Mouse (Mus musculus) urinary bladder, postnatal 36 days (tissue): ENCODE data around the gene BC052040.

Experiments used
- DNase-seq, 2 experiments: peaks; one replicate each; pipeline ENCODE4 v3.0.0; 2022; ENCODE audit warnings: low spot score in 2 of 2, mixed read lengths in 1 of 2

Gene BC052040

DNA sequence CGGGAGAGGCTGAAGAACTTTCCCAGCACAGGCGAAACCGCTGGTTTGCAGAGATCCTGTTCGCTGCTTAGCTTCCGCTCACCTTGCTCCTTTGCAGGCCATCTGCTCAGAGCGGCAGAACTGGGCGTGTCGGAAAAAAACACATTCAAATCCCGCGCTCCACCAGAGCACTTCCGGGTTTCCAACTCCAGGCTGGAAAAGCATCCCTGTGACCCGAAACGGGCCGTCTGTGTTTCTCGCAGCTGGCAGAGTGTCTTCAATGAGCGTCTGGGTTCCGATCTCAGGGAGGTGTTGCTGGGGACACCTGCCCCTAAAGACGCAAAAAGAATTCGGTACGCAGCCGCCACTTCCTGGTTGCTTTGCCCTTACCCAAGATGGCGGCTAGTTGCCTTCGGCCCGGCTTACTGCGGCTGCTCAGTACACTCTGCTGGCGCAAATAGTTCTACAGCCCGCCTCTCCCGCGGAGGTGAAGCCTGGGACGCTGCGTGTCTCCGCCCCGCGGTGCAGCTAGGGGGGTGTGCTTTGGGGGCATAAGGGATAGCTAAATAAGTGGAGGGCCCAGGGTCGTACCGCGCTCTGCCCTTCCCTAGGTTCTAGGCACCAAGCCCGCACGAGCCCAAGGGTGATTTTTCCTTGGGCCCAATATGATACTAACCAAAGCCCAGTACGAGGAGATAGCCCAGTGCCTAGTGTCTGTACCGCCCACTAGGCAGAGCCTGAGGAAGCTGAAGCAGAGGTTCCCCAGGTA, at the start of gene BC052040:
TSS of gene BC052040 (plus strand) at position 476 of the 748 bp plus-strand sequence.
- DNase-seq = peak; percentile 88

DNA sequence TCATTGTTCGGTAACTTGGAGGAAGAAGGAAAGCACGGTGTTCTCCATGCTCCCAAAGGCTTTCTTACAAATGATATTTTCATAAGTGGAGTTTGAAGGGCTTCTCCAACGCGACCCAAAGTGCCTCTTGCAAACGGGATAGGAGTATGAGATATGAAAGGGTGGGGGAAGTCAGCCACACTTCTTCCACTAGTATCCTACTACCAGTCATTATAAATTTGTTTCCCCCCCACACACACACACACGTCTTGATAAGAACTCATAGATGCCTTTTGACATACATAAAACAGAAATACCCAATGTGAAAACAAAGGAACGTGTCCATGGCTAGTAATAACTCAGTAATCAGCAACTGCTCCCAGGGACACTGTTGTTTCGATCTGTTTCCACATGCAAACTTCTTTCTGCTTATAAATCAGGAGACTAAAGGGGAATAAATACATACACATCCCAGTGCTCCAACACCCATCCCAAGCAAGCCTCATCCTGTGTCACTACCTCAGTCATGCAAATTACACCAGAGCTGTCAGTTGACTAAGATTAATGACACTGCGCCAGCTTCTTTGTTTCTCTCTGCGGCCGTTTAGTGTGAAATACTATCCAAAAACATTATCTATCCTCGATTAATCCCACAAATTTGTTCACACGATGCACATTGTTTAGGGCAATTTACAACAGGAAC, 43.4 kb upstream of the BC052040 start:
- no peak for DNase-seq

DNA sequence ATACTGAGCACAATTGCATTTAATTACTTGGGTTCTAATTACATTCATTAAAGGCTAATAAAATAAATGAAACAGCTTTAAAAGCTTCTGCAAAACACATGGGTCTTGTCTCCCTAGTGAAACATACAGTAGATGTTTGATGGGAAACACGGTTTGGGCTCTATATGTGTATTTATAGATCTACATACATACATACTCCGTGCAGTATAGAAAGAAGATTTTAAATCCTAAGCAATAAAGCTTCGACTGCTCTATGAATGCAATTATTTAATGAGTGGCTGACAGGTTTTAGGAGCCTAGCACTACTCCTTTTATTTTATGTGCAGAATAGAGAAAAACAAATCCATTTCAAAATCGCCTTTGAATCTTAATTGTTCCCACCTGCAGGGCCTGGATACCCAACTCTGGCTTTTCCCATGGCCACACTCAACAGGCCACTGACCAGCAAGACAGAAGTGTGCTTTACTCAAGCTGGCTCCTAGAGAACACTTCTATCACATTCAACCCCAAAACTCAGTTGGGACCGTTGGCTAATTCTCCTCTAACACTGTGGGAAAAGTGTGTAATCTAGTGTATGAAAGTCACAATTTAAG, 42.7 kb upstream of the BC052040 start:
- no peak for DNase-seq

DNA sequence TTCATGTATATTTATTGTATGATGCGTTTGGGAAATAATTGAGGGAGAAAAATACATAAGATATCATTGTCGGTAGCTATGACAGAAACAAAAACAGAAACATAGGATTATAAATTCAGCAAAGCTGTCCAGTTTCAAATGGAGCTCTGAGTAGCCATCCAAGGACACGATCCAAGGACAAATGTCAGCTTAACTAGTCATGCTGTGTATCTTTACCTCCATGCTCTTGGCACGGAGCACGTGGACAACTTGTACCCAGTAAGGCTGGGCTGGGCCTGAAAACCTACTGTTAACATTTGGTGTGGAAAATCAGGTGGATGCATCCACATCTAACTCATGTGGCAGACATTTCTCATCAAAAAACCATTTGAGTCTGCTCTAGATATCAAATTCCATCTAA, 41.8 kb upstream of the BC052040 start:
- no peak for DNase-seq

DNA sequence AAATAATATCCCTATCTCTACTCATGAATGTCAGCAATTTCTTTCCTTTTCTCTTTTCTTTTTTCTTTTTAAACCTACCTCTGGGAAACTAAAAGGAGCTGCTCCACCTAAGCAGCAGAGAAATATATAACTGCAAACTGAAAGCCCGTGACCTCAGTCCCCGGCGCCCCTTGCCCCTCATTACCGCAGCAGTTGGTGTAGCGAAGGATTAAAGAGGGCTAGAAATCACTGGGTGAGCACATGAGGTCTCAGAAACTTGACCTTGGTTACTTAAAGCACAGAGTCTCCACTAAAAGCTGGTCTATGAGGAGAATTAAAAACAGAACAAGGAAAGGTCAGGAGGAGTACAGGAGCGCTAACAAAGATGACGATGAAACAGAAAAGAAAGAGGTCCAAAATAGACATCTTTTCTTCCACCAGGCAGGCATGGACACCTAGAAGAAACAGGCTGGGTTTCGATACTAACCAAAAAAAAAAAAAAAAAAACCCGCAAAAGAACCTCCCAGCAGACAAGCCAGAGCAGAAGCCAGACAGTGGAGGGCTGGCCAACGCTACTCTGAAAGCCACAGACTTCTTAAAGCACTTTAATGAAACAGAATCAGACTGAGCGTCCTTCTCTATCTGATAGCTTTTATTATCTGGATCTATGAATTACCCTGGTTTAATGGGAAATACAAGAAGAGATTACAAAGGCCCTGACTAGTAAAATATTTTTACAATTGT, 39.0 kb upstream of the BC052040 start:
- no peak for DNase-seq

DNA sequence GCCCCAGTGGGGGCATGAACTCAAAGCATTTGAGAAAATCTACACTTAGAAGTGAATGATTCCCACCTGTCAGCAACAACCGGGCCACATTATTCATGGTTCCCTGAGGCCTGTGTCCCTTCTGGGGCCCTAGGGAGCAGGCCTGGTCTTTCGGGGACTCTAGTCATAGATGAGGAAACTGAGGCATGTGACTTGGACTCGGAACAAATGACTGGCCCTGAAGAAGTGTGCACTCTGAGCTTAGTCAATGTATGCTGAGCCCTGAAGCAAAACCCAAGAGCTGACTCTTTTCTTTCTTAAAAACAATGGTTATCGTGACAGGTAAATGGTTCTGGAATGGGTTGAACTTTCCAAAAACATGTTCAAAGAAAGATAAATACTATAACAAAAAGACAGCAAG, 38.3 kb upstream of the BC052040 start:
- no peak for DNase-seq

GRCm38 (mm10) chr2:115551901-115552300, 29.6 kb upstream of the BC052040 start:
- DNase-seq = no peak

DNA sequence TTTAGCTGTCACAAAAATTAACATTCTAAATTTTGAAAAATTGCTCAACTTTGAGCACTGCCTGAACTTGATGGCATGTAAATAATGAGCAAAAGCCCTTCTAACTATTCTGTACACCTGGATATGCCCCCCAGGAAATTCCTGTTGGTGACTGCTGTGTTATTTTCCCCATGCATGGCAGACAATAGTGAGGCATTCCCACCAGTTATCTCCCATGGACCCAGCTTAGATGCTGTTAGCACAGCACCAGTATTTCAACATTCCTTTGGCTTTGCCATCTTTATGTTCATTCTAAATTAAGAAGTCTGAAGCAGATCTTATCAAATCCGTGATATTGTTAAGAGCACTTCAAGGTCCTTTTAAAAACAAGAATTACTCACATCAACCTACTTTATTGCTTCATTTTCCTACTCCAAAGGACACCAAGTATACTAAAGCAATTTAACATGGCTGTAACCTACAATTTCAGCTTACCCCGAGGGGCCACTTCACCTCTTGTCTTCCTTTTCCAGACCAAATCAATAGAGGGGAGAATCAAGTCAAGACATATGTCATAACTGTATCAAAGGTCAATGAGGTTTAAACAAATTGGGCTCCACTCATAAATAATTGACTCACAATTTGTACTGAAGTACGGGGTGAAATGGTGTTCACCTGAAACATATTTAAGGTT, 19.2 kb upstream of the BC052040 start:
- DNase-seq = no peak

GRCm38 (mm10) chr2:115563436-115564093, 18.0 kb upstream of the BC052040 start:
- no peak for DNase-seq

DNA sequence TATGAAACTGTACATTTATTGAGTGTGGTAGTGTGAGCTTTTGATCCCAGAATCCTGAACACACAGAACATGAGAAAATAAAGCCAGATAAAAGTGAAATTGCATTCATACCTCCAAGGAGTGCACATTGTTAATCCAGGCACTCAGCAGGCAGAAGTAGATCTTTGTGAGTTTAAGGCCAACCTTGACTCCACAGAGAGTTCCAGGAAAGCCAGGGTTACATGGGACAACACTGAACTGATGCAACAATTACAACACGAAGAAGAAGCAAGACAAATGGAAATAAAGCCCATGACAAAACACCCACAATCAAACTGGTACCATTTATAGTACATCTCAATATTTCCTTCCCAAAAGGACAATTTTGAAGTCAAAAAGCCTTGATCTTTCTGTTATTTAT, 9.5 kb upstream of the BC052040 start:
- DNase-seq = no peak

- no peak for DNase-seq
Measured at GRCm38 (mm10) chr2:115574802-115575201, 6.7 kb upstream of the BC052040 start.

DNA sequence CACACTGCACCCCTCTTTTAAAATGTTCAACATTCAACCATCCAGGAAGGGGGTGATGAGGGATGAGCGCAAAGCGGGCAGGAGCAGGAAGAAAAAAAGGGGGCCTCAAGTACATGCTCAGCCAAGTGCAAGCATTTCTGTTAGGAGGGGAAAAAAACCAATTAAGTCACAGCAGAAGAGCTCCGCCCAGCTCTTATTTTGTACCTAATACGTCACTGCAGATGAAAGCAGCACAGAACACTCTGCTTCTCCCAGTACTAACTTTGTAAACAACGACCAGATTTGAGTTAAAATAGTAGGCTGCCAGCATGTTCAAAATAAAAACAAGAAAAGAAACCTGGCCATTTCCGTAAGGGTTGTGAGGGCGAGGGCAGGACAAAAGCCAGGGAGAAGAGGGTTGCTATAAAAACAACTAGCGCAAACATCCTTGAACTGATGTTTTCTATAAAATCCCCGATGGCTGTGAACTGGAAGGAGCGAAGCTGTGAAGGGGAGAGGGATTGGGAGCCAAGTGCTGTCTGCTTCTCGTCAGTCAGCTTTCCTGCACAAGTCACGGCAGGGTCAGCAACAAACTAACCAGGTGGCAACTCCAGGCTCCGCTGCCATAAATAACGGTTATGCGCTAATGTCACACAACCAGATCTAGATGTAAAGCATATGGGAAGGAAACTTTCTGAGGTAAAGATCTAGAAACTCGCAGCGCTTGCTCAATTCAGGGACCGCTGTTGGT, 2.2 kb upstream of the BC052040 start:
- DNase-seq = no peak

GRCm38 (mm10) chr2:115579976-115580375, 1.5 kb upstream of the BC052040 start:
- DNase-seq = no peak

DNA sequence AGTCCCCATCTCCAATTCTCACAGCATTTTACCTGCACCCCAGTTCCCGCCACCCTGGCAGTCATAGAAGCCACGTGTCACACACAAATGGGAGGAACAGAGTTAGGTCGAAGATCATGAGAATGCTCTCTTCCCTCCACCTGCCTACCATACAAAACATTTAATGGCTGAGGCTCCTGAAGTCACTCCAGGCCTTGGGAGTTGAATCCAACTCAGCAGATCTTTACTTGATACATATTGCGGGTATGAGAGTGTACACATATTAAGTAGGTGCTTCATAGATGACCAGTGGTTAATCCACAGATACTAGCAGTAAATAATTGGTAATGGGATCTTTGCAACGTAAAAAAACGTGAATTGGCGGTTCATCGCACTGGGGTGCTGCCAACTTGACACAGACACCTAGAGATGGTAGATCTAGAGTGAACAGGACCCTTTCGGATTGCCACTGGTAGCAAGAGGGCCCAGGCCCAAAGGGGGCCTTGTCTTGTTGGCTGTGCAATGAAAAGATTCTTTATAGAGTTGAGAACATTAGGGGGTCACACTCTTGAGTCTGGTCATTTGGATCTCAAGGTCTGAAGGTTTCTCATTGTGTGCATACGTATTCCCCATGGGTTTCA, 583 bp downstream of the BC052040 start:
- DNase-seq = no peak

DNA sequence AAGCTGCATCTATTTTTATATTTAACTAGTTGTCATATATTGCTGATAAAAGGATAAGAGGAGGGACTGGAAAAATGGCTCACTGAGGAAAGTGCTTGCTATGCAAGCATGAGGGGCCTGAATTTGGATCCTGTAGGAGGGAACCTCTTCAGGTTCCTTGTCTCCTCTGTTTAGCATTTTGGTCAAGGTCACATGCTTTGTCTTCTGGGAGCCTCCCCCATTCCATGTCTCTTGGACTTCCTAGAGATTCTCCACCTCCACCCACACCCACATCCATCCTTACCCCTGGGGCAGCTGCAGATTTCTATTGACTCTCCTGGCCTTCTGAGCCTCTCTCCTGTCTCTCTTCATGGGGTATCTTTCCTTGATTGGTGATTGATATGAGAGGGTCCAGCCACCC, 2.3 kb downstream of the BC052040 start:
- no peak for DNase-seq

DNA sequence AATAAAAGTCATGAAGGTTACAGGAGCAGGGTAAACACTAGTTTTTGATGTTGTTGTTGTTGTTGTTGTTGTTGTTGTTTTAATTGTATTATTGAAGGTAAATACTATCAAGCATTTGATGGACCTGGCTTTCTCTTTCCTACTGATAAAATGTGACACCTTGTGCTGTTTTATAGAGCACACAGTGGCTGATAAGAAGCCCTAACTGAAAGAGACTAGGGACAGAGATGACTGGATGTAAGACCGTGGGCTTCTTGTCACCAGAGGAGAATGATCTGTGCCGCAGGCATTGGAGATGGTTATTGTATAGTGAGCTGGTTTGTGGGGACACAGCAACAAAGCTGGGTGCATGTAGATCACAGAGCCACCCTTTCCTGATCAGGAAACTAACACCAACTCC, 9.1 kb downstream of the BC052040 start:
- DNase-seq = no peak

GRCm38 (mm10) chr2:115592651-115593119, 11.2 kb downstream of the BC052040 start:
- DNase-seq = peak; percentile 34 to 71

DNA sequence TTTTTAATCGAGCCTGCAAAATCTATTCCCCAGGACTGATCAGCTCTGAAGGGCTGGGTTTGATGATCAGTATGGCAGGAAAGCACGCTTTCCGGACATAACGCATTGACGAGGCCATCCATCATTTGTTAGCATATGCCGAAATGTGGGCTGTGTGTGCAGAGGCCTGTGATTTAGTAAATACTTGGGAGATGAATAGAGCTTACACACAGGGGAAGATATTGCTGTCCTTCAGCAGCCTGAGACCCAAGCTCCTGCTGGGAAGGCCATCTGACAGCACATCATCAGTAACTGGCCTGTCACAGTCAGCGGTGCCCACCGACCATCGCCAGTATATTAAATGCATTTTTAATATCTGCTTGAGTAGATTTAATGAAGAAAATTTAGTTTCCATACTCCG, 15.5 kb downstream of the BC052040 start:
- no peak for DNase-seq

DNA sequence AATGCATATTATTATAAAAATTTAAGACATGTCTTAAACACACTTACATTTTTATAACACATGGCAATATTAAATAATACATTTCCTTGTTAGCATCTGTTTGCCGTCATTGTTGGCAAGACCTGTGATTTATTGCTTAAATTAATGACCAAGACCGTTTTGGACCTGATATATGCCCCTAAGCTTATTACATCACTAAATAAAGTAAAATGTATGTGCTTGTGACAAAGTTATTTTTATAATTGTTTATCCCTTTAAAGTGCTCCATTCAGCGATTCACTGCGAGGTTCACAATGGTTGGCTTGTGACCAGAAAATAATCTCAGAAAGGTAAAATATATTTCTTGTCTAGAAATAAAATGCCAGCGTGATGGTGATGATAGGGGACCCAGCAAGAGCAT, 16.8 kb downstream of the BC052040 start:
- DNase-seq = no peak

GRCm38 (mm10) chr2:115600724-115601123, 19.2 kb downstream of the BC052040 start:
- DNase-seq = no peak
